Mouse (Mus musculus): ENCODE measurements at regions not wholly inside any gene's neighbourhood (a gene's known extent, or its start where the extent isn't known, plus 50 kb on each side); places are given as distances from the start of the nearest gene placed in this dataset.

DNA sequence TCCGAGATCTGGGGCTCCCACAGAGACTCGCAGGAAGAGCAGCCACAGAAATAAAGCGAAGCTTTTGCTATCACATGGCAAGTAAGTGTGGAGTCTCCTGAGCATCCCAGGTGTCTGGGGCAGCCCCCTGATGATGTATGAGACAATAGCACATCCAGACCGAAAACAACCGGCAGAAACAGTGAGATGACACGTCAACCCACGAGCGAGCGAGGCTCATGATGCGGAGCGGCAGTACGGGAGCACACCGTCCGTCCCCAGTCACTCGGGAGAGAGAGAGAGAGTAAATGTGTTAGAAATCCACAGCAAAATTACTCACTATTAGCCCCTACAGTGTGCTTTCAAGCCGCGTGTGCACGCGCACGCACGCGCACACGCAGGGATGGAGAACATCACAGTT, 276.2 kb downstream of the Barhl2 start:
- no peak for TF ChIP-seq POLR2A (IDR thresholded peaks at IDR 0.05; ENCODE audit: low read depth, low read length)
- TF ChIP-seq CTCF (IDR thresholded peaks at IDR 0.05; ENCODE audit: extremely low read depth, insufficient read length, insufficient replicate concordance, low read depth, low read length), result no peak

All from small intestine, adult 2 months (tissue).